Mouse (Mus musculus) thymus, adult 2 months (tissue): ENCODE data around the gene Neurog3. TPM values are rescaled to one million over a fixed set of nuclear protein-coding genes. Genes with fewer than 3 reads are reported as not detected.

Source experiments
- DNase-seq: peaks from one replicate; pipeline ENCODE4 v3.0.0; 2021
- H3K27ac ChIP-seq: fragments of 200-500 bp; 2 replicates; pipeline ENCODE4 v1.5.1; 2012; ENCODE audit warnings: low read length, control low read depth; ENCODE audit not compliant: control insufficient read depth, insufficient read depth
- H3K27me3 ChIP-seq: fragments of 200-500 bp; 2 replicates; pipeline ENCODE4 v1.6.1; 2012; ENCODE audit warnings: mild to moderate bottlenecking, low read length, moderate library complexity, mixed read lengths; ENCODE audit not compliant: control insufficient read depth, insufficient read depth
- H3K36me3 ChIP-seq: fragments of 200-500 bp; 2 replicates; pipeline ENCODE4 v1.6.1; 2012; ENCODE audit warnings: mild to moderate bottlenecking, low read length, moderate library complexity; ENCODE audit not compliant: control insufficient read depth, insufficient read depth
- H3K4me1 ChIP-seq: fragments of 200-500 bp; replicated peaks from 2 replicates; pipeline ENCODE4 v1.6.1; 2012; ENCODE audit warnings: low read length; ENCODE audit not compliant: control insufficient read depth, insufficient read depth
- H3K4me3 ChIP-seq: fragments of 200-500 bp; 2 replicates; pipeline ENCODE4 v1.5.1; 2012; ENCODE audit warnings: mild to moderate bottlenecking, low read length, control low read depth, moderate library complexity; ENCODE audit not compliant: control insufficient read depth, insufficient read depth
- CTCF ChIP-seq: fragments of 200-500 bp; IDR thresholded peaks from 2 replicates; pipeline ENCODE4 v1.5.1; 2012; ENCODE audit warnings: mild to moderate bottlenecking, control low read depth, low read length, moderate library complexity, borderline replicate concordance; ENCODE audit not compliant: control insufficient read depth, poor library complexity, insufficient read depth; ENCODE audit errors: extremely low read depth
- POLR2A ChIP-seq: fragments of 200-500 bp; IDR thresholded peaks from 2 replicates; pipeline ENCODE4 v1.6.1; 2012; ENCODE audit warnings: mild to moderate bottlenecking, low read length, control low read depth, moderate library complexity; ENCODE audit not compliant: control insufficient read depth, poor library complexity, insufficient read depth; ENCODE audit errors: extremely low read depth
- WGBS: fragments of 180-500 bp; shearing (Covaris S2); methylation state at CpG from one replicate; pipeline ENCODE4 v1.1.7; 2018; 5-methylcytosine and 5-hydroxymethylcytosine counted together
- polyA plus RNA-seq: library from polyadenylated mRNA; depleted of rRNA; stranded (reverse); fragments of >200 nt; gene quantifications from 2 replicates; pipeline ENCODE4 v1.2.3, GENCODE M21; 2012; rRNA removed

Gene Neurog3
- polyA plus RNA-seq, 1 experiment: 0.22 TPM

DNA sequence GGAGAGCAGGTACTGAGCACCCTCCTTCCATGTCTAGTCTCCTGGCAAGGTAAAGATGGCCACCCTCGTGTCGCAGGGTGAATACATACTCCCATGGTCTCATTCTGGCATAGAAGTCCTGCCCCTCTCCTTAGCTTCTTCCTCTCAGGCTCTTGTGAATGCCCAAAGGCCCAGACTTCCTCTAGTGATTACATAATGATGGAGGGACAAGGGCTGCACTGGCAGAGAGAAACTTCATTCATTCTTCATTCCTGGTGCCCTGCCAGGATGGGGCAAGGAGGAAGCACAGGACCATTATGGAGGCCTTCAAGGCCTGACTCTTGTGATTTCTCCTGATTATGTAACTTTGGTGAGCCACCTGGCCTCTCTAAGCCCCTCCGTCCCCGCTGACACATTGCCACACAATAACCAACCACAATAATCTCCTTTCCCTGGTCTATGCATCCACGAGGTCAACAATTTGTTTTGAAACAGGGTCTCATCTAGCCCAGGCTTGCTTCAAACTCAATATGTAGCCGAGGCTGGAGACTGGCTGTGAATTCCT lies 49.7 kb downstream of the Neurog3 start:
- H3K4me3 ChIP-seq: no peak overlapping the region
- H3K27ac ChIP-seq: no peak overlapping the region
- DNase-seq: no peak
- H3K36me3 ChIP-seq: no peaks in the 10 kb centered on the region
- H3K4me1 ChIP-seq: no peaks in the 10 kb centered on the region
- TF ChIP-seq CTCF: no peak
- no peak for TF ChIP-seq POLR2A
- no peaks in the 10 kb centered on the region for H3K27me3 ChIP-seq
- 74% methylated on average over 6 of the region's 6 CpGs for WGBS

DNA sequence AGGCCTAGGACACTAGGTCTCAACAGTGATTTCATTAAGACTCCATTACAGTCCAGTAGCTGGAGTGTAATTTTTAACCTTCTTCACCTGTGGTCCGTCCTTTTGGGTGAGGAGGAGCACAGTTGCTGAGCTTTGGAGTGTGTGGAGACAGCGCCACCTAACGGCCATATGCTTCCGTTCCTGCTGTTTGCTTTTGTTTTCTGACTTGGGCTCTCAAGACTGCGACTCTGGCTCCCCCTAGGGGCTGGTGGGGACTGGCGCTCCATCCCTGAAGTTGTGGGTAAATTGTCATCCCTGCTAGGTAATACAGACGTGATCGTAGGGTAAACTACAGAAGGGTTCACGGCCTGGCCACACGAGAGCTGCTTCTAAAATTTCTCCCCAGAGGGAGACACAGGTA lies 50.2 kb downstream of the Neurog3 start:
- no peak overlapping the region for H3K27ac ChIP-seq
- DNase-seq: peak; percentile 93
- H3K4me1 ChIP-seq: no peaks in the 10 kb centered on the region
- H3K4me3 ChIP-seq: no peak overlapping the region
- TF ChIP-seq POLR2A (no peak), CTCF (peak; percentile 95)
- no peaks in the 10 kb centered on the region for H3K27me3 ChIP-seq
- no peaks in the 10 kb centered on the region for H3K36me3 ChIP-seq
- 2% methylated on average over 10 of the region's 10 CpGs for WGBS

Other genes with a start within 250 kb of the Neurog3 start
- 0.13 TPM in 2 replicates for gene Col13a1, start 154.0 kb upstream of the Neurog3 start, polyA plus RNA-seq
- gene Fam241b, start 10.8 kb downstream of the Neurog3 start, polyA plus RNA-seq: 2.3 and 4.0 TPM in 2 replicates
- 12.7 and 13.7 TPM in 2 replicates for gene Tspan15, start 98.2 kb downstream of the Neurog3 start, polyA plus RNA-seq
- 0.19 and 0.38 TPM in 2 replicates for gene Tacr2, start 119.3 kb downstream of the Neurog3 start, polyA plus RNA-seq
- gene Hk1, start 246.8 kb downstream of the Neurog3 start, polyA plus RNA-seq: 52.1 and 55.5 TPM in 2 replicates